Mouse (Mus musculus) heart, postnatal 4 days (tissue): ENCODE measurements around the gene Ankrd27. TPM values are rescaled to one million over a fixed set of nuclear protein-coding genes. Genes with fewer than 3 reads are reported as not detected.

ENCODE experiments used
- DNase-seq: peaks from one replicate; pipeline ENCODE4 v3.0.0; 2021
- total RNA-seq, 2 experiments: library from RNA; stranded (reverse); gene quantifications; 2 replicates each; pipeline ENCODE4 v1.2.3; 2021

Ankrd27 gene
- total RNA-seq, 2 experiments from 2014 or later, result 12.1 to 15.2 TPM

DNA sequence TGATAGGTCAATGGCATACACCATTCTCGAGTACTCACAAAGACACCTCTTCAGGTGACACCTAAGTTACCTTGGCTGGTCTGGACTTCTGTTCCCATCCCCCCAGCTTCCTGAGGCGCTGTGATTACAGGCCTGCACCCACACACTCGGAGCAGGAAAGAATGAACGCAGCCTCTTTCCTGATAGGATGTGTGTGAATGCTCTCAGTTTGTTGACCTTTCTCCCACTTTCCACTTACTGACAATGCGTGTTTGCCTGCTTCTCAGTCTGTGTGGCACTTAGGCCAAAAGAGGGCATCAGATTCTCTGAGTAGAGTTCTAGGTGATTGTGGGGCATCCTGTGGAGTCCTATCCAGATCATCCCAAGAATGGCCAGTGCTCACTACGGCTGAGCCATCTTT lies 54.0 kb downstream of the Ankrd27 start:
- DNase-seq, result no peak

DNA sequence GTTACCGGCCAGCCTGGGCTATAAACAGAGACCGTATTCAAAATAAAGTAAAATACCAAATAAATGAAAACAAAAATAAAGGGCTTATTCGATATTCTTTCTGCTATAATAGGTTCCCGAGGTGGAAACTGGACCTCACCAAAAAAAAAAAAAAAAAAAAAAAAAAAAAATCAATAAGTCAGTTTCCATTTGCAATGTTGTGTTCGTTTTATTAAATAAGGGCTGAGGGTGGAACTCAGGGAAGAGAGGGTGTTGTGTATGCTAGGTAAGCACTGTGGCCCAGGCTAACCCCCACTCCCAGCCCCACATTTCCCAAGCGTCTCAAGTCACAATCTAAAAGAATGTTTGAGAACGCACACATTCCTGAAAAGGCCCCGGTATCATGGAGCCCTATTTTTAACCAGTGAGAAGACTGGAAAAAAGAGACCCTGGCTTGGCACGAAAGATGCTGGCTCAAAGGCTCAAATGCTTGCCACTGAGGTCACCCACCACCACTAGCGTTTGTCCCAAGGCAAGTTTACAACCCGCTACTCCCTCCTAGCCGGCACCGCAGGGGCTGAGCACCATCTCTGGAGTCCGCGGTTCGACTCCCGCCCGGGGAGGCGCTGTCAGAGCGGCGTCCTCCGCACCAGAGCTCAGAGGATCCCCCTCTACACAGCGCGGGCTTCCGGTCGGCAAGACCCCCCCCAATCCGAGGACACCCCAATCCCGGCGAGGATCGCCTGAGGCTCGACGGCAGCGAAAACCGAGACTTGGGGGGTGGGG lies 60.5 kb downstream of the Ankrd27 start:
- DNase-seq, result peak; percentile 35

DNA sequence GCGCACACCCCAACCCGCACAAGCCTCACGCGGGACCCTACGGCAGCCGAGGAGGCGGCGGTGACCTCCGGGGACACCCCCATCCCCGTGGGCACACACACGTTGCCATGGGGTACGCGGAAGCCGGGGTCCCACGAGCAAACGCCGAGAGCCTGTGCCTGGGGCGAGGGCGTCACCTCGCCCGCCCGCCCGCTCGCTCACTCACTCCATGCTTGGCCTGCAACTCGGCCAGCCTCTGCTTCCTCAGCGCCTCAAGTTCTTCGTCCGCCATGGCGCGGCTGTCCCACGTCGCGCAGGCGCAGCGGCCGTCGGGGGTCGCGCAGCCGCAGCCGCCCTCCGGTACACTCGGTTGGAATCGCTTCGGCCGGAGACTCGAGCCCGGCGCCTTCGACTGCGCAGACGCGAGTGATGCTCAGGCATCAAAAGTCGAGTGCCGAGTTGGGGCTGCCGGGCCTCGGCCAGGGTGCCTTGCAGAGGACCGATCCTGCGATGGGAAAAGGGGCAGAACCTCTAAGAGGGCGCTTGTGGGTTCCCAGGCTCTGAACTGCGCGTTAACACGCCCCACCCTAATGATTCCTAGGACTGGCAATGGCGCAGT lies 61.2 kb downstream of the Ankrd27 start, which contains the start of gene Pdcd5:
Gene Pdcd5 (minus strand): TSS at position 421 of the 598 bp plus-strand sequence.
- peak; percentile 99 for DNase-seq

DNA sequence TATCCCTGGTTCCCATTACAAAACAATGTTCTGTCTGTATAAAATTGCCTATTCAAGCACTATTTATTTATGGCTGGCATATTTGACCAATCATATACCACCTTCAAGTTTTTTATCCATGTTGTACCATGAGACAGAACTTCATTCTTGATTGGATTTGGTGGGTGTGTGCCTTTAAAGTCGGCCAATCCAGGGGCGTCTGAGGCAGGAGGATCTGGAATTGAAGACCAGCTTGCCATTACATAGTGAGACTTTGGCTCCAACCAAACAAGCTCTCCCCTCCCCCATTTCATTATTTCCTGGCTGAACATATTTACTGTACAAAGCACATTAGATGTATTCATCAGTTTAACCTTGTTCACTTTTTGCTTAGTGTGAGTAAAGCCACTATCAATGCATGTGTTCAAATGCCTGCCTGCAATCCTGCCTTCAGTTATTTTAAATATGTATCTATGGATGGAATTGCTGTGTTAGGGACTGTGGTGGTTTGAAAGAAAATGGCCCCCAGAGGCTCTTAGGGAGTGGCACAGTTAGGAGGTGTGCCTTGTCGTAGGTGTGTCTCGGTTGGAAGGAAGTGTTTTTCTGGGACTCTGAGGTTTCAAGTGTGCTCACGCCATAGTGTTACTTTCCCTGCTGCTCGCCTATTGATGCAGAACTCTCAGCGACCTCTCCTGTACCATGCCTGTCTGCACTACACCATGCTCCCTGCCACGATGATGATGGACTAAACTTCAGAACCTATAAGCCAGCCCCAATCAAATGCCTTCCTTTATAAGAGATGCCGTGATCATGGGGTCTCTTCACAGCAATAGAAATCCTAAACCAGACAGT lies 62.4 kb downstream of the Ankrd27 start:
- no peak for DNase-seq

DNA sequence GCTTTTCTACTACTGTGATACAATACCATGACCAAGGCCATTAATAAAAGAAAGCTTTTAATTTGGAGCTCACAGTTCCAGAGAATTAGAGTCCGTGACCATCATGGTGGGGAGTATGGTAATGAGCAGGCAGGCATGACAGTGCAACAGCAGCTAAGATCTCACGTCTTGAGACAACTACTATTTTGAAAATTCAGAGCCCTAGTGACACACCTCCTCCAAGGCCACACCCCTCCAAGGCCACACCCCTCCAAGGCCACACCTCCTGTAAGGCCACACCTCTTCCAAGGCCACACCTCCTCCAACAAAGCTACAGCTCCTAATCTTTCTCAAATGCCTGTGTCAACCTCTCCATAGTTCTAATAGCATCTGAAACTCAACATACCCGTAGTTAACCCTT lies 63.0 kb downstream of the Ankrd27 start:
- DNase-seq, result peak; percentile 49

DNA sequence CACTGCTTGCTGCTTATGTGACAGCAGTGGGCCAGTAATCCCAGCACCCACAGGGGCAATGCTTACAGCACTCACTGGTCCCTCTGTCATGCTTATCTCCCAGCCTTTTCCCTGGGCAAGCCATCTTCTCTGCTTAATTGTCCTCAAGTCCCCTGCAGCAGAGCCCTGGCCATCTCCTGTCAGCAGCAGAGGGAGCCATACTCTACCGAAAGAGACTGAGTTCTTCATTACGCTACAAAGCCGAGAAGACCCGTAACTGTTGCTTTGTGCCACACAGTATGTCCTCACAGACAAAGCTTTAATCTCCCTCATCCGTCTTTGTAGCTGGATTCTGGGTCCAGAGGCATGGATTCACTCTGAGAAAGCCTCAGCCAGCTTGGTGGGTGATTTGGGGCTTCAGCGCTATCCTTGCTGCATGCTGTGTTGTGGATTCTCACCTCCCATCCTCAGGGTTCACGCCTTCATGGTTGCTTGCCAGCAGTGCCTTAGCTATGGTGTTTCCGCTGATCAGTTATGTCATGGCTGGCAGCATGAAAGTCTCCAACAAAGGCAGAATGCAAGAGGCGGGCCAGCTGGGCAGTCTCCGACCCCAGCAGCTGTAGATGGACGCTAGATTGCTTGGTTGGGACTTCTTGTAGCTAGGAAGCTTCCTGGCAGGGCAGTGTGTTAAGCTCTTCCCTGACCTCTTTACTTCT lies 64.8 kb downstream of the Ankrd27 start:
- peak; percentile 14 for DNase-seq

DNA sequence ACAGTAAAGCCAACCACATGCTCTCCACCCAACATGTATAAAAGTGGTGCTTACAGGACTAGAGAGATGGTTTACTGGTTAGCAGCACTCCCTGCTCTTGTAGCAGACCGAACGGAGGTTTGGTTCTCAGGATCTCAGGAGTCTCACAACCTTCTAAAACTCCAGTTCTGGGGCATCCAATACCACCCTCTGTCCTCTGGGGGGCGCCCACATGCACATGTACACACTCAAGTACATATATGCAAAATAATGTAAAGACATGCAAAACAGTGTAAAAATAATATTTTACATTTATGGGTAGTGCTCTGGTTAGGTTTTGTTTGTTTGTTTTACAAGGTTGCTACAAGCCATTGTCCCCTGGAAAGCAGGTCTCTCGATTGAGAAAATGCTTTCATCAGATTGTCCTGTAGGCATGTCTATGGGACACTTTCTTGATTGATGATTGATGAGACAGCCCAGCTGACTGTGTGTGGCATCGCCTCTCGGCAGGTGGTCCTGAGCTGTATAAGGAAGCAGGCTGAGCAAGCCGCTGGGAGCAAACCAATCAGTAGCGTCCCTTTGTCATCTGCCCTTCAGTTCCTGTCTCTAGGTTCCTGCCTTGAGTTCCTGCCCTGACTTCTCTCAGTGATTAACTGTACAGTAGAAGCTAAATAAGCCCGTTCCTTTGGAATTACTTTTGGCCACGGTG lies 65.7 kb downstream of the Ankrd27 start:
- no peak for DNase-seq

DNA sequence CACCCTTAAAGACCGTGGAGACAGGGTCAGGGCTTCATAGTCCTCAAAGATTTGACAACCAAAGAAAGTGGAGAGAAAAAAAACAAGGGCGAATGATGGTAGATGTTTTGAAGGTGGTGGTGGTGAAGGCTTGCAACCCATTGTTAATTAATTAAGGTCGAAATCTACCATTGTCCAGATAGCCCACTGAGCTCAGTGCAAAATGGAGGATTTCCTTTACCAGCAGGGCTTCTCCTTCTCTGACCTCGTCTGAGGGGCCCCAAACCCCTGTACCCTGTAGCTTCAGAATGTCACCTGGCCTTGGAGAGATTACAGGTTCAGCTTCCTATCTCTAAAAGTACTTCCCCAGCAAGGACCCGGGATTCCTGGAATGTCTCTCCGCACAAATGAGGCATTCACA lies 71.8 kb downstream of the Ankrd27 start:
- DNase-seq, result no peak

DNA sequence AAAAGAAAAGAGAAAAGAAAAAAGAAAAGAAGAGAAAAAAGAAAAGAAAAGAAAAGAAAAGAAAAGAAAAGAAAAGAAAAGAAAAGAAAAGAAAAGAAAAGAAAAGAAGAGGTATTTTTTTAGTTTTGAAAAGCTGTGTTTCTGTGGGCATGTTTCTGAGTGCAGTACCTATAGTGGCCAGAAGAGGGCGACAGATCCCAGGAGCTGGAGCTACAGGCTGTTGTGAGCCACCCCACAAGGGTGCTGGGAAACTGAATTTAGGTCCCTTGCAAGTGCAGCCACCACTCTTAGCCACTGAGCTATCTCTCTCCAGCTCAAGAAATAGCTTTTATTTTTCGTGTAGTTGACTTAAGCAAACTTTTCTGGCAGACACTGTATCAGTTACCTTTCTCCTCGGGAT lies 73.1 kb downstream of the Ankrd27 start:
- DNase-seq, result peak; percentile 52

DNA sequence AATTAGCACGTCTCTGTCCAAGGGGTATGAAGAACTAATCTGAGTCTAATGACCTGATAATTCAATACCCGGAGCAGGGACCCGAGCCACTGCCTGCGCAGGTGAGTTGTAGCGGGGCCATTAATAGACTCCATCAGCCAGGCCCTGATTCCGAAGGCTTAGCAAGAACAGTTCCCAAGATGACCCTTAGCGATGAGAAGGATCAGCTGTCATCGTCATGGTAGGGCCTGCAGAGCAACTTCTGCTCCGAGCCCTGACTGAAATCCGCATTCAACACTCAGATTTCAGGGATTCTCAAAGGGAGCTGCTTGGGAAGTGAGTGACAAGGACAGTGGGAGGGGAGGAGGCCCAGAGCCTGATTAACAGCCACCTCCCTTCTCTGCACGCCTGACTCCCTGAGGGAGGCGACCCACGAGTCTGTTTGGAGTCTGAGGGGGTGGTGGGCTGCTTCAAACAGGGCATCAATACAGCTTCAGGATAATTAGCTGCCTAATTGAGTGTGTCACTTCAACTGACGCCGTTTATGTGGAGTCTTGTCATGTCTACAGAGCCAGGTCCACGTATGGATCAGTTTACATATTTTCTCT lies 77.8 kb downstream of the Ankrd27 start:
- DNase-seq, result no peak

DNA sequence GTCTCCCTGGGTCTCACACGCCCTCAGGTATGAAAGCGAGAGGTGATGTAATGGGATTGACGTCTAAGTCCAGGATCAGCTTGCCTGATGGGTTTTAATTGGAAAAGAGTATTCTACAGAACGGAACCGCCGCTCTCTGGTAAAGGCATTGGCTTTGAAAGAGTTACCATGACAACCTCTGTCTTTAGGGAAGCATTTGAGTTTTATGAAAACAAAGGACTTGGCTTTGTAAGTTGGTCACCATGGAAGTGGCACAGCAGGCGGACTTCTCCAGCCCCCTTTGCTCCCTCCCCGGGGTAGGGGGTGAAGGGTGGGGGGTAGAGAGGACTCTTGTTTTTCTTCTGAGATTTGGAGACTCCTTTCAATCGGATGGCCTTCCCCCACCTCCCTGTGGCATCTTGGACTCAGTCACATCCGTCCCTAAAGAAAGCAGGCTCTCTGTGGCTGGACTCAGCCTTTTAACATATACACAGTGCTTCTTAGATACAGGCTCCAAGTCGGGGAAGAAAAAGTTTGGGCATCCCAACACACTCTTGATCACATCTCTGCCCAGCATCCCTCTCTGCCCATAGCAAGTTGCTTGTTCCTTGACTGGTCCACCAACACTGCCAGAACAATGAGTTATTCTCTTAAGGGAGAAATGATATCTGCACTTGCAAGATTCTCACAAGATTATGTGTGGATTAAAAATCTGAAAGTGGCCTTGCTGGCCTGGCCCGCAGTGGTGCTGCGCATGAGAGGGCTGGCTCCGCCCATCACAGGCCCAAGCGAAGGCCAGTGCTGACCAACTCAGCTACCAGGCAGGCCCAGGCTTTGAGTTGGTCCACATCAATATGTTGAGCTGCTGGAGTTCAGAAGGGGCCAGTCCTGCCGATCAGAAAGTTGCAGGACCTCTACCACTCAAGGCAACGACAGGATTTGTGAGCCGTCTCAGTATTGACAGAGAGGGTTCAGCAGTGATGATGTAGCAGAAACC lies 82.3 kb downstream of the Ankrd27 start:
- no peak for DNase-seq

DNA sequence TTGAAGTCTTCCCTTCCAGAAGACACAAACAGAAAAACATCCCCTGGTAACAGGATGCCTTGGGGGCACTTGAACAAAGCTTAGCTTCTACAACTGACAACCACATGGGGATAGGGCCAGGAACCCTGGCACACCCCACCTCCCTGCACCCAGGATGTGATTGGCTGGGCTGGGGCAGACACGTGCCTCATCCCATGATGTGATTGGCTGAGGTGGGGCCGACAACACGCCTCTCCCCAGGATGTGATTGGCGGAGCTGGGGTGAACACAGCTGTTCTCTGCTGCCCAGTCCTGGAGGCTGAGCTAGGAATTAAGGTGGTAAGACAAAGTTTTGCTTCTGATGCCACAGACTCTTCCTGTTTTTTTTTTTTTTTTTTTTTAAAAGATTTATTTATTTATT lies 92.9 kb downstream of the Ankrd27 start:
- no peak for DNase-seq

DNA sequence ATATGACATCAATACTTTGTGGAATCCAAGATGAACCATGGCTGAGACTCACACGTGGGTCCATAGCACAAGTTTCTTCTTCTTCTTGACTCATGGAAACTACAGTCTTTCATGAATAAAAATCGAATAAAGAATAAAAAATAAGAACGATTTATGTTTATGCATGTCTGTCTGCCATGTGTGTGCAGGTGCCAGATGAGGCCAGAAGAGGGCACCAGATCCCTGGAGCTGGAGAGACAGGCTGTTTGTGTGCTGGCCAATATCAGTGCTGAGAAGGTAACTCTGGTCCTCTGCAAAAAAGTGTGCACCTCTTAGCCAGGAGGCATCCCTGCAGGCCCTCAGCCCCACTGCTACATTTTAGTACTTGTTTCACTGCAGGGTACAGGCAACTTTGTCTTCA lies 95.5 kb downstream of the Ankrd27 start:
- DNase-seq, result no peak

DNA sequence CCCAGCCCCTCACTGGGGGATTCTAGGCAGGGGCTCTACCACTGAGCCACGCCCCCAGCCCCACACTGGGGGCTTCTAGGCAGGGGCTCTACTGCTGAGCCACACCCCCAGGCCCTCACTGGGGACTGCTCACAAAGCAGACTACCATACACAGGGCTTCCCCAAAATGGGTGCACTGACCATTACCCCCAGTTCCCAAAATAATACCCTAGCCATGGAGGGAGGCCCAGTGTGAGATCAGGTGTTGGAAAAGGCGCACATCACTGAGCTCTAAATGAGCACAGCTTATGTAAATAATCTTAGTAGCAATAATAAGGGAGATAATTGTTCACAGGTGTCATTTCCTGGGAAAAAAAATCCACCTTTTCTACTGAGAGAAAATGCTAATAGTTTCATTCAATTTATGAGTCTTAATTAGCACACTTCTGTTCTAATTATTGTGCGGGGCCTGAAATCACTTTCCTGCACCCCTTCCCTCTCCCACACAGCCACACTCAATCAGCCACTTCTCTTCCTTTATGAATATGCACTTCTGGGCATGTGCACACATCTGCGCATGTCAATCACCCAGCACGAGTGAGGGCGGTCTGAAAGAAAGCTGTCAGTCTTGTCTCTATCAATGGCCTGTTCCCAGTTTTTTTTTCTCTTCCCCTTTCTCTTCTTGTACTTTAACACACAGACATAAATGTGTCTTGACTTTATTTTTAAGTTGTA lies 97.5 kb downstream of the Ankrd27 start:
- no peak for DNase-seq

DNA sequence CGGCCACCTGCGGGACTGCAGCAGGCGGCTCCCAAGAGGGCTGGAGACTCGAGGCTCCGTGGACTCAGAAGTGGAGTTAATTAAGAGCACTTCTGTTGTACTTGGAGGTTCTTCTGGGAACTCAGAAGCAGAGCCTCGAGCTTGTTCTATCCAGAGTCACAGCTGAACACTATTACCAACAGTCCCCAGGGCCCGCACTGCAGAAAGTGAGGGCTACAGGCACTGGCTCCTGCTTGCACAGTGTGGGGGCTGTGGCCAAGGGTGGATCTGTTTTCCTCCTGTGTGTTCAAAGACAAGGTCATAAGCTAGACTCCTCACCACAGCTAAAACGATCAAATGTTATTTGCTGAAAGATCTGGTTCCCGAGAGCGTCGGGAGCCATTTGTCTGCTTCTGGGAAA lies 100.2 kb downstream of the Ankrd27 start:
- DNase-seq, result no peak

DNA sequence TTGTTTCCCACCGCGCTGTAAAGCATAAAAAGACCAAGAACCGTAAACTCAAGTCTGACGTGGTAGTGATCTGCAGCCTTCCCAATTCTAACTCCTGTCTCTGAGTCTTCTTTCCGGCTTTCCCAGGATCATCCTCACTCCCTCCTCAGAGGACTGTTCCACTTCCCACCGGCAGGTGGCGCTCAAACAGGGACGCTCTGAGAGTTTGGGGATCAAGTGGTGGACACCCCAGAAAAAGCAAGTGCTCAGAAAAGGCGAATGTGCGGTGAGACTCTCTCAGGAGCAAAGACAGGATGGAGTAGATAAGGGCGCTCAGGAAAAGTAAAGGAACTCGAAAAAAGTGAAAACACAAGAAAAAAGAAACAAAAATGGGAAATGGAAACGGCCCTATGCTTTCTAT lies 100.7 kb downstream of the Ankrd27 start:
- DNase-seq, result peak; percentile 68

DNA sequence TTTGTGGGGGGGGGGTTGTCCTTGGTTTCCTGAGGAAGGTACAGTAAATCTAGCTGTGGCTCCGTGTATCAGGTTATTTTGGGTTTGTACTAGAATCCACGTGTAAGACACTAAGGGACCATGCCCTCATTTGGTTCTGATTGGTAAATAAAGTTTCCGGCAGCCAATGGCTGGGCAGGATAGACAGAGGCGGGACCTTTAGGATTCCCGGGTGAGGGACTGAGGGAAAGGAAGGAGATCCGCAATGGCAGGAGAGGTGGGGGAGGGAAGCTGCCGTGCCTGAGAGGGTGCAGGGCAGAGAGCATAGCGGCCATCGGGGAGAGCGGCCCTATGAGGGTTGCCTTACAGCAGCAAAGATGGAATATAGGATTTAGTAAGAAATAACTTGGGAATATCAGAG lies 101.2 kb downstream of the Ankrd27 start:
- peak; percentile 63 for DNase-seq

DNA sequence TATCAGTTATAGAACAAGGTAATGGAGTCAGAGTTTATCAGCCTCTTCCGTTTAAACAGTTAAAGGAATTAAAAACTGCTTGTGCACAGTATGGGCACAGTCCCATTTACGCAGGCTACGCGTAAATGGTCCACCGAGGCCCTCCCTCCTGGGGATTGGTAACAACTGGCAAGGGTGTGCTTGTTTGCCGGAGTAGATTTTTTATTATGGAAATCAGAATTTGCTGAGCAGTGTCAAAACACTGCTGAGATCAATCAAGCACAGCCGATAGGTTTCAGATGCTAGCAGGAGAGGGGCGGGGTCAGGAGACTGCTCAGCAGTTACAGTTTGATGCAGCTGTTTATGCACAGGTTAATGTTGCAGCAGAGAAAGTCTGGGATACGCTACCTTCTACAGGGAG lies 102.2 kb downstream of the Ankrd27 start:
- no peak for DNase-seq
